In the genomic region with DNA sequence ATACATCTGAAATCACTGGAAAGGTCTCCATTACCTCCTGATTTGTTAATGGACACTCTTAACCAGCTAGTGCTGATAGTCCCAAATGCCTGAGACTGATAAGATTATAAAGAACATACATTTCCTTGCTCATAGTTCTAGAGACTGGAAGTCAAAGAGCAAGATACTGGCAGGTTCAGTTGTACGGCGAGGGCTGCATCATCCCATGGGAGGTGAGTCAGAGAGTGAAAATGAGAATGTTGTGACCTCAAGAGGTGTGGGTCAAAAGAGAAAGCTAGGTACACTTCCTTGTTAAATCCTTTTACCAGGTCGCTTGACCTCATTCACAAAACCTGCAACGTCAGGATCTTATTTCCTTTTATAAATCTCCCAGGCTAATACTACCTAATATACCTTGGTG, we compare ENCODE assay signal across 17 mouse cellular contexts.
"Had no signal": no experiment of that assay in that cellular context is flagged by ENCODE, and none has a peak within 500 bp of the region (broad histone marks: within the 10 kb centered on the region; RNA-seq: fewer than 3 reads in every experiment).

No protein-coding gene starts in this region.

- H3K4me2 ChIP-seq: liver, embryonic 13.5 days; liver, embryonic 15.5 days; lung, embryonic 15.5 days; midbrain, embryonic 12.5 days; neural tube, embryonic 12.5 days; stomach, embryonic 15.5 days had no signal

- H3K27ac ChIP-seq: liver, embryonic 13.5 days; liver, embryonic 15.5 days; lung, embryonic 15.5 days; macrophage; midbrain, embryonic 12.5 days; neural tube, embryonic 12.5 days; stomach, embryonic 15.5 days had no signal

- DNase-seq: liver, embryonic 13.5 days; liver, postnatal 0 days; lung, adult 2 months; lung, postnatal 14 days; lung, postnatal 36 days; midbrain, embryonic 14.5 days; thymus, adult 18-20 months; thymus, postnatal 14 days; thymus, postnatal 36 days had no signal

- ATAC-seq: liver, postnatal 0 days; lung, postnatal 0 days had no signal

- H3K9ac ChIP-seq: liver, embryonic 13.5 days; liver, embryonic 15.5 days; liver, postnatal 0 days; lung, embryonic 15.5 days; midbrain, embryonic 12.5 days; neural tube, embryonic 12.5 days; stomach, embryonic 15.5 days had no signal

- H3K9me3 ChIP-seq: liver, embryonic 13.5 days; liver, embryonic 15.5 days; lung, embryonic 15.5 days; midbrain, embryonic 12.5 days; neural tube, embryonic 12.5 days; stomach, embryonic 15.5 days had no signal

- H3K4me3 ChIP-seq: liver, embryonic 13.5 days; liver, embryonic 15.5 days; lung, embryonic 15.5 days; megakaryocyte, embryonic 14.5 days; midbrain, embryonic 12.5 days; neural tube, embryonic 12.5 days; stomach, embryonic 15.5 days had no signal

- H3K27me3 ChIP-seq: liver, embryonic 13.5 days; liver, embryonic 15.5 days; lung, embryonic 15.5 days; megakaryocyte, embryonic 14.5 days; midbrain, embryonic 12.5 days; neural tube, embryonic 12.5 days; stomach, embryonic 15.5 days had no signal

- H3K36me3 ChIP-seq: liver, embryonic 13.5 days; liver, embryonic 15.5 days; lung, embryonic 15.5 days; midbrain, embryonic 12.5 days; neural tube, embryonic 12.5 days; stomach, embryonic 15.5 days had no signal

- H3K4me1 ChIP-seq: liver, embryonic 13.5 days; liver, embryonic 15.5 days; lung, embryonic 15.5 days; megakaryocyte, embryonic 14.5 days; stomach, embryonic 15.5 days had no signal
